Mouse (Mus musculus) mouse trophoblast stem cell (cell line): Measurements from ENCODE around the gene Sema3b.
"Not testable (repeated sequence)": the region's sequence is repeated elsewhere in the genome, so short reads cannot be mapped to it uniquely, and the experiment has no call there.

Source experiments
- in situ Hi-C, 2 experiments: fragments of 300-500 bp; cut with MseI, MboI; formaldehyde crosslinking; loops; 2 replicates in 1 of 2; 3 replicates in 1 of 2; pipeline ENCODE4 v1.15.1; 2025

The Sema3b gene

GRCm38 (mm10) chr9:107570016-107570415 is 39.0 kb downstream of the Sema3b start:
- in situ Hi-C loops: no loop called here

GRCm38 (mm10) chr9:107569270-107569669 is 39.8 kb downstream of the Sema3b start:
- in situ Hi-C loops: no loop called here

GRCm38 (mm10) chr9:107568331-107569261 is 40.4 kb downstream of the Sema3b start:
- in situ Hi-C loops: no loop called here

- in situ Hi-C loops: no loop called here
Observed at GRCm38 (mm10) chr9:107567702-107568319, 41.2 kb downstream of the Sema3b start, which contains the start of gene Hyal2. Gene Hyal2 (plus strand): TSS chr9:107567945.

- in situ Hi-C loops: no loop called here
Observed at GRCm38 (mm10) chr9:107566855-107567254, 42.2 kb downstream of the Sema3b start.

GRCm38 (mm10) chr9:107566041-107566709 is 42.9 kb downstream of the Sema3b start:
- in situ Hi-C loops: no loop called here

GRCm38 (mm10) chr9:107565556-107565955 is 43.5 kb downstream of the Sema3b start:
- in situ Hi-C loops: not testable (repeated sequence)

- in situ Hi-C loops: no loop called here
Observed at GRCm38 (mm10) chr9:107563029-107563581, 45.9 kb downstream of the Sema3b start, which contains the start of gene Tusc2. Gene Tusc2 (plus strand): TSS chr9:107563255.

- in situ Hi-C loops: no loop called here
Observed at GRCm38 (mm10) chr9:107556346-107556745, 52.7 kb downstream of the Sema3b start.

GRCm38 (mm10) chr9:107555701-107556100 is 53.3 kb downstream of the Sema3b start:
- in situ Hi-C loops: no loop called here

- in situ Hi-C loops: no loop called here
Observed at GRCm38 (mm10) chr9:107555031-107555457, 54.0 kb downstream of the Sema3b start.

GRCm38 (mm10) chr9:107554319-107554825 is 54.7 kb downstream of the Sema3b start:
- in situ Hi-C loops: no loop called here

GRCm38 (mm10) chr9:107553541-107554318 is 55.3 kb downstream of the Sema3b start:
- in situ Hi-C loops: no loop called here

GRCm38 (mm10) chr9:107552690-107553393 is 56.2 kb downstream of the Sema3b start:
- in situ Hi-C loops: no loop called here

- in situ Hi-C loops: no loop called here
Observed at GRCm38 (mm10) chr9:107551890-107552355, 57.1 kb downstream of the Sema3b start.

GRCm38 (mm10) chr9:107551117-107551889 is 57.7 kb downstream of the Sema3b start, which contains the start of gene Rassf1:
Gene Rassf1 (plus strand): TSS chr9:107551555.
- in situ Hi-C loops: no loop called here

- in situ Hi-C loops: no loop called here
Observed at GRCm38 (mm10) chr9:107550491-107551116, 58.4 kb downstream of the Sema3b start.

- in situ Hi-C loops: no loop called here
Observed at GRCm38 (mm10) chr9:107549297-107550074, 59.5 kb downstream of the Sema3b start.
